Mouse (Mus musculus) left cerebral cortex, adult 9 months (tissue): ENCODE measurements at regions not wholly inside any gene's neighbourhood (a gene's known extent, or its start where the extent isn't known, plus 50 kb on each side); places are given as distances from the start of the nearest gene placed in this dataset.
"Not testable (repeated sequence)": the region's sequence is repeated elsewhere in the genome, so short reads cannot be mapped to it uniquely, and the experiment has no call there.

Source experiments
- DNase-seq, 2 experiments: peaks; one replicate each; pipeline ENCODE4 v3.0.0; 2022; ENCODE audit warnings: low spot score in 2 of 2

DNA sequence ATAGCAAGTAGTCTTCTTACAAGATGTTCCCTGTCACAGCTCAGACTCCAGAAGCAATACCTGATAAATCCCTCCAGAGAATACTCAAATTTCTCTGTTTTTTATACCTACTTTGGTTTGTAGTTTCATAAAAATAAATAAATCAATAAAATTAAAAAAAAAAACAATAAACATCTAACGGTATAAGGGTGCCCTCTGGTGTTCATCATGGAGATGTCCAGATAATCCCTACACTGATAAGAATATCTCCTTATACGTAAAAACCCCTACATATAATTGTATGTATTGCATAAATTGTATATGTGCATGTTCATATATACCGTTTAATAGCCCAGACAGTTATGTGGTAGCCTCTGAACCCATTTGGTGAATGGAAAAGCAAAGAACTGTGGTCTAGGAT lies 75.7 kb upstream of the Olfr1324 start:
- no peak for DNase-seq

GRCm38 (mm10) chrX:50501181-50501580 lies 72.9 kb upstream of the Olfr1324 start:
- no peak for DNase-seq

DNA sequence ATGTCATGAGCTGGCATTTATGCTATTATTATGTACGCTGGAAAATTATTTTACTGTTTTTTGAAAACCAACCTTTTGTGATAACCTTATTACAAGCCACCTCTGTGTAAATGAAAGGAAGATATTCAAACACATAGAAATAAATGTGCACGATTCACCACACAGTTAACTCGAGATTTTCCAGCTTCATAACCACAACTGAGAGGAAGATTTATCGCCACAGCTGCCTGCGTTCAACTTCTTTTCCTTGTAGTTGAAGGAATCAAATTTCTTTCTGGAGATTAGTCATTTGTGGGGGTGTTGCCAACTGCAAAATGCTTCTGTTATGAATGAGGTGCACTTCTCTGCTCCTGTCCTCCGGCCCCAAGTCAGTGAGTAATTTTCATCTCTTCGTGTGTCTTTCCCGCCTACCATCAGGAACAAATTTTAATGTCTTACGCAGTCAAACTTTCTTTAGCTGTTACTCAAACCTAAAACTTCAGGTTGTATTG lies 62.2 kb upstream of the Olfr1324 start:
- DNase-seq: not testable (repeated sequence)
